Mouse (Mus musculus) CD4-positive, CD25-positive, alpha-beta regulatory T cell, adult 2 months (primary cell): ENCODE data around the gene Sct.

ENCODE experiments used
- DNase-seq: peaks from one replicate; pipeline ENCODE4 v3.0.0-alpha.2; 2012; ENCODE audit warnings: low read depth, low spot score

The Sct gene

DNA sequence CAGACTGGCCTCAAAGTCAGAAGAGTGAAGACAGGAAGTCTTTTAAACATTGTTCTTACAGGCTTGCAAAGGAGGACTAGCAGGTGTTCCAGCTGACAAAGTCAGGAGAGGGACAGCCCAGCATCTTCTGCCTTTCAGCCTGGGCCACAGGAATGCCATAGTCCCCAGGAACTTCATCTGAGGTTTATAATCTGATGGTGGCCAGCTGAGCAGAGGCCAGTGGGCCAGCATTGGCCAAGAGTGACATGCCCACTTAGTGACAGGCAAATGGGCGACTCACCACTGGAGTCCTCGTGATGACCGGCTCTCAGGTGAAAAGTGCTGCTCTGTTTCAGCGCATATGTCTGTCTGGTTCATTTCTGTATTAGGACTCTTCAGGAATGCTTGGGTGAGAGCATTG is 48.4 kb downstream of the Sct start:
- DNase-seq, result no peak

GRCm38 (mm10) chr7:141229702-141230101 is 49.2 kb downstream of the Sct start:
- no peak for DNase-seq
